Mouse (Mus musculus) ES-E14 (cell line): Measurements from ENCODE around the gene Eef1akmt2. TPM values are rescaled to one million over a fixed set of nuclear protein-coding genes. Genes with fewer than 3 reads are reported as not detected.

Experiments used
- DNase-seq: peaks from one replicate; pipeline ENCODE4 v3.0.0-alpha.2; 2013; ENCODE audit warnings: low read depth, low spot score
- H3K27ac ChIP-seq: 2 replicates; pipeline ENCODE4 v1.5.1; 2012; ENCODE audit warnings: low read depth, mild to moderate bottlenecking, low read length, moderate library complexity, mixed read lengths; ENCODE audit not compliant: poor library complexity, insufficient read depth, severe bottlenecking
- H3K36me3 ChIP-seq: 2 replicates; pipeline ENCODE4 v1.6.1; 2012; ENCODE audit warnings: mild to moderate bottlenecking, low read length, moderate library complexity, mixed read lengths; ENCODE audit not compliant: control insufficient read depth, poor library complexity, insufficient read depth, severe bottlenecking
- H3K4me1 ChIP-seq, 2 experiments: fragments of 150-350 bp in 1 of 2; sonication (generic) in 1 of 2; 2 replicates each; pipeline ENCODE4 v1.6.1; 2012; ENCODE audit warnings: low read length in 2 of 2, mild to moderate bottlenecking in 1 of 2, mixed read lengths in 1 of 2; ENCODE audit not compliant: control insufficient read depth in 2 of 2, insufficient read depth in 2 of 2, poor library complexity in 1 of 2
- H3K4me3 ChIP-seq, 2 experiments: fragments of 150-350 bp in 1 of 2; sonication (generic) in 1 of 2; 2 replicates each; pipeline ENCODE4 v1.5.1; 2012; ENCODE audit warnings: low read length in 2 of 2, low read depth in 1 of 2, mild to moderate bottlenecking in 1 of 2, mixed read lengths in 1 of 2; ENCODE audit not compliant: insufficient read depth in 1 of 2, poor library complexity in 1 of 2, severe bottlenecking in 1 of 2
- H3K9ac ChIP-seq: 2 replicates; pipeline ENCODE4 v1.6.1; 2012; ENCODE audit warnings: low read depth, mild to moderate bottlenecking, low read length, mixed read lengths; ENCODE audit not compliant: poor library complexity, insufficient read depth, severe bottlenecking
- H3K9me3 ChIP-seq: fragments of 150-350 bp; sonication (generic); 2 replicates; pipeline ENCODE4 v1.6.1; 2012; ENCODE audit warnings: low read depth, mild to moderate bottlenecking, low read length; ENCODE audit not compliant: control insufficient read depth, insufficient read depth
- CHD2 ChIP-seq: IDR thresholded peaks from 2 replicates; pipeline ENCODE4 v1.6.1; 2014; ENCODE audit warnings: mild to moderate bottlenecking, low read depth, low read length, inconsistent platforms
- HCFC1 ChIP-seq: IDR thresholded peaks from 2 replicates; pipeline ENCODE4 v1.6.1; 2012; ENCODE audit warnings: low read length, inconsistent platforms, borderline replicate concordance; ENCODE audit not compliant: insufficient read depth
- MAFK ChIP-seq: IDR thresholded peaks from 2 replicates; pipeline ENCODE4 v1.6.1; 2014; ENCODE audit warnings: mild to moderate bottlenecking, low read depth, low read length, inconsistent platforms; ENCODE audit not compliant: insufficient read depth
- ZC3H11A ChIP-seq: IDR thresholded peaks from 2 replicates; pipeline ENCODE4 v1.6.1; 2012; ENCODE audit warnings: low read depth, mild to moderate bottlenecking, inconsistent platforms, low read length, borderline replicate concordance
- ZNF384 ChIP-seq: IDR thresholded peaks from 2 replicates; pipeline ENCODE4 v1.6.1; 2012; ENCODE audit warnings: low read depth, low read length, inconsistent platforms
- in situ Hi-C, 2 experiments: fragments of 600-800 bp; cut with MboI; formaldehyde crosslinking; loops; one replicate each; pipeline ENCODE4 v1.15.1; 2025; ENCODE audit warnings: low sequenced_read_pairs in 2 of 2, inconsistent platforms in 1 of 2; ENCODE audit not compliant: unreplicated experiment in 2 of 2
- total RNA-seq: library from RNA; depleted of rRNA; stranded (reverse); fragments of 300-350 nt; gene quantifications from 2 replicates; pipeline ENCODE4 v1.2.3, GENCODE M21; 2012; rRNA removed

Eef1akmt2 gene
- total RNA-seq, 1 experiment, result 17.9 TPM

DNA sequence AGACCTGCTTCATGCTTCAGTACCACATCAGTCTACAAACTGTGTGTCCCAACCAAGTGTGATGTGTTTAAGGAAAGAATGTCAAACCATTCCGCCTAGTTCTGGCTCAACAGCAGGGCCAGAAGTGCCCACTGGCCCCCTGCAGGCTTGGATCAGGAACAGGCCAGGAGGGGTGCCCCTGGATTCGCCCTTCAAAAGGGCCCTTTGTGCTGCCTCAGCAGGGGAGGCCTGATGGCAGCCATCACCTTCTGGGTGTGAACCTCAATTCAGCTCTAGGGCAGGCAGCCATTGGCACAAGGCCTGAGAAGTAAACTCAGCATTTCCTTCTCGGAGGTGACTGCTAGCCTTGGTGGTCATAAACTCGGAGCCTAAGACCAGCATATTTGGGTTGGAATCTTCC, 71.9 kb downstream of the Eef1akmt2 start:
- peak; percentile 51 for DNase-seq
- Histone ChIP-seq H3K36me3 (no peaks in the 10 kb centered on the region; the same call in 1 of the 2 replicates), H3K4me3 (no peak overlapping the region), H3K27ac (no peak overlapping the region), H3K4me1 (peaks cover 2 to 25% of the 10 kb centered on the region in 2 experiments; a peak in 3 of 4 replicates), H3K9ac (no peak overlapping the region), H3K9me3 (no peaks in the 10 kb centered on the region)
- TF ChIP-seq ZNF384 (no peak), HCFC1 (no peak), MAFK (no peak), ZC3H11A (no peak), CHD2 (no peak)
- in situ Hi-C loops, result no loop called here

DNA sequence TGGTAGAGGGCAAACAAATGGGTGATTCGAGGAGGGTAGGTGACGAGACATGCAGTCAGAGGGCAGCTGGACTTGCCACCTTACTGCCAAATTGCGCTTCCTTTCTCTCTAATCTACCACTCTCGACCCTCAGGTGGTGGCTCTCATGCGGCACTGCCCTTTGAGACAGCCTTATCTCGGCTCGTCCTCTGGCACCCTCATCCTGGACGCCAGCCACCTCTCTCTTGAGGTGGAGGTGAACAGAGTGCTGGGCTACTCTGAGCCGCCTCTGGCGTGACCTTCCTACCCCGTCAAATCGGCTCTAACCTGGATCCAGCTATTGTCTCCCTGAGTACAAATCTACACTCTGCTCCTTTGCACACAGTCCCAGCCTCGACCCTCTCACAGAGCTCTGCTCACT, 73.8 kb downstream of the Eef1akmt2 start:
- H3K9me3 ChIP-seq, result no peaks in the 10 kb centered on the region
- no peak overlapping the region for H3K27ac ChIP-seq
- in situ Hi-C loops, result no loop called here
- H3K4me3 ChIP-seq, result no peak overlapping the region
- DNase-seq, result no peak
- TF ChIP-seq ZC3H11A (no peak), HCFC1 (no peak), MAFK (no peak), ZNF384 (no peak), CHD2 (no peak)
- peaks cover 3% of the 10 kb centered on the region; the same call in 1 of the 2 replicates for H3K36me3 ChIP-seq
- H3K4me1 ChIP-seq, result peaks cover 2 to 23% of the 10 kb centered on the region in 2 experiments; a peak in 3 of 4 replicates
- no peak overlapping the region for H3K9ac ChIP-seq

DNA sequence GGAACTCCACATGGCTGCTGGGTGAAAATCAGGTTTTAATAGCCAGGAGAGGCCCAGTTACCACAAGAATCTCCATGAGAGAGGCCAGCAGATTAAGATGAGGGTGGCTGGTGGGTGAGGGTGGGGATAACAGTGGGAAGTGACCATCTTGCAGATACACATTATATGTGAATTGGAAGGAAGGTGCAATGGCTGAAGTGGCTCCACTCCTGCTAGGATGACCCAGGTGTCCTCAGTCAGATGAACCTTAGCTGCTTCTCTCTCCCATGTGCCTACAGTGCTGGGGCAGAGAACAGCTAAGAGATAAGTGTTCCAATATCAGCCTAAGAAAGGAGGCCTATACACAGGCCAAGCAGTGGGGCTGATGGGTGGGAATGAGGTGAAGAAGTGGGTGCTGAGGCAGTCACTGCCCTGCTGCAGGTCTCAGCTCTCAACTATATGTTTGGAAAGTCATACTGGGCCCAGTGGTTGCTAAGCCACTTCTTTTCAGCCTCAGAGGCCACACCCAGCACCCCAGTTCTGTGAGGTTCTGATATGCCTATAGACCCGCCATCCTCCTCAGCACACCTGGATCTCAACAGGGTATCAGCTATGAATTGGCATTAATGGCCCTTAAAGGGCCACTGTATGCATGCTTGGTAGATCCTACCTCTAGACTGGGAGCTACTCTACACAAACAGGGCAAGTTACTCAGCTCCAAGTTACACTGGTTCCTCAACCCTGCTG, 74.6 kb downstream of the Eef1akmt2 start:
- Histone ChIP-seq H3K36me3 (peaks cover 3% of the 10 kb centered on the region; the same call in 1 of the 2 replicates), H3K4me3 (no peak overlapping the region), H3K27ac (no peak overlapping the region), H3K9ac (no peak overlapping the region), H3K4me1 (peaks cover 2 to 23% of the 10 kb centered on the region in 2 experiments; a peak in 3 of 4 replicates), H3K9me3 (no peaks in the 10 kb centered on the region)
- in situ Hi-C loops, result no loop called here
- TF ChIP-seq CHD2 (no peak), ZC3H11A (no peak), HCFC1 (no peak), ZNF384 (no peak), MAFK (no peak)
- DNase-seq, result no peak

Other genes starting within 250 kb of the Eef1akmt2 start
- gene Lhpp, start 242.0 kb downstream of the Eef1akmt2 start, total RNA-seq, result 7.2 and 11.9 TPM in 2 replicates
- gene Fam53b, start 38.8 kb downstream of the Eef1akmt2 start, total RNA-seq, result 8.6 and 8.8 TPM in 2 replicates
- gene Abraxas2, start 6.6 kb upstream of the Eef1akmt2 start, total RNA-seq, result 18.8 and 20.5 TPM in 2 replicates
- gene Zranb1, start 78.5 kb upstream of the Eef1akmt2 start, total RNA-seq, result 17.5 and 19.3 TPM in 2 replicates